Mouse (Mus musculus) embryonic facial prominence, embryonic 14.5 days (tissue): ENCODE results near the gene Ubap1. TPM values are rescaled to one million over a fixed set of nuclear protein-coding genes. Genes with fewer than 3 reads are reported as not detected.

Experiments
- ATAC-seq: fragments of 200-750 bp; cut with Nextera tagmentation; 2 replicates; pipeline ENCODE4 v1.8.0; 2017; ENCODE audit warnings: low read depth, moderate number of reproducible peaks, moderate TSS enrichment
- DNase-seq: peaks from one replicate; pipeline ENCODE4 v3.0.0-alpha.2; 2015; ENCODE audit warnings: low spot score
- H3K27ac ChIP-seq: fragments of 300-500 bp; sonication (generic); replicated peaks from 2 replicates; pipeline ENCODE4 v1.5.1; 2014; ENCODE audit warnings: low read depth, mild to moderate bottlenecking, low read length, moderate library complexity
- H3K27me3 ChIP-seq: fragments of 300-500 bp; sonication (generic); replicated peaks from 2 replicates; pipeline ENCODE4 v1.6.1; 2014; ENCODE audit warnings: low read length; ENCODE audit not compliant: control insufficient read depth, insufficient read depth
- H3K36me3 ChIP-seq: fragments of 300-500 bp; sonication (generic); 2 replicates; pipeline ENCODE4 v1.6.1; 2014; ENCODE audit warnings: low read length, mixed read lengths; ENCODE audit not compliant: control insufficient read depth, insufficient read depth
- H3K4me1 ChIP-seq: fragments of 300-500 bp; sonication (generic); 2 replicates; pipeline ENCODE4 v1.6.1; 2014; ENCODE audit warnings: antibody characterized with exemption, low read length; ENCODE audit not compliant: control insufficient read depth, insufficient read depth
- H3K4me2 ChIP-seq: fragments of 300-500 bp; sonication (generic); 2 replicates; pipeline ENCODE4 v1.6.1; 2014; ENCODE audit warnings: low read depth, mild to moderate bottlenecking, low read length, moderate library complexity, mixed read lengths
- H3K4me3 ChIP-seq: fragments of 300-500 bp; sonication (generic); 2 replicates; pipeline ENCODE4 v1.5.1; 2014; ENCODE audit warnings: low read depth, mild to moderate bottlenecking, low read length
- H3K9ac ChIP-seq: fragments of 300-500 bp; sonication (generic); 2 replicates; pipeline ENCODE4 v1.6.1; 2014; ENCODE audit warnings: low read depth, mild to moderate bottlenecking, low read length, moderate library complexity, mixed read lengths
- H3K9me3 ChIP-seq: fragments of 300-500 bp; sonication (generic); 2 replicates; pipeline ENCODE4 v1.6.1; 2016; ENCODE audit warnings: low read length; ENCODE audit not compliant: control insufficient read depth
- WGBS: fragments of 180-500 bp; shearing (Covaris S2); extraction: QIAGEN DNeasy Blood & Tissue Kit; methylation state at CpG from one replicate; pipeline ENCODE4 v1.1.7; 2014; 5-methylcytosine and 5-hydroxymethylcytosine counted together
- polyA plus RNA-seq: library from polyadenylated mRNA; unstranded; fragments of >200 nt; fragmentation: Nextera tagmentation; extraction: Ambion mirVana; gene quantifications from 2 replicates; pipeline ENCODE4 v1.2.1, GENCODE M21; 2014

The Ubap1 gene
- polyA plus RNA-seq, 1 experiment from 2014 or later: 44.8 TPM

- H3K4me3 ChIP-seq: no peak overlapping the region
- no peaks in the 10 kb centered on the region for H3K27me3 ChIP-seq
- DNase-seq (no peak), ATAC-seq (no peak)
- WGBS: 92% methylated on average over 4 of the region's 4 CpGs
- no peaks in the 10 kb centered on the region for H3K4me1 ChIP-seq
- H3K36me3 ChIP-seq: peaks cover 51% of the 10 kb centered on the region
- no peaks in the 10 kb centered on the region for H3K9me3 ChIP-seq
- H3K4me2 ChIP-seq: no peak overlapping the region
- no peak overlapping the region for H3K9ac ChIP-seq
- H3K27ac ChIP-seq: no peak overlapping the region
Observed at GRCm38 (mm10) chr4:41368198-41368597, 19.4 kb downstream of the Ubap1 start.

GRCm38 (mm10) chr4:41369702-41370437 lies 21.1 kb downstream of the Ubap1 start:
- no peaks in the 10 kb centered on the region for H3K4me1 ChIP-seq
- no peak overlapping the region for H3K27ac ChIP-seq
- no peak for ATAC-seq
- H3K9ac ChIP-seq: no peak overlapping the region
- H3K9me3 ChIP-seq: no peaks in the 10 kb centered on the region
- H3K4me2 ChIP-seq: no peak overlapping the region
- no peak overlapping the region for H3K4me3 ChIP-seq
- no peaks in the 10 kb centered on the region for H3K27me3 ChIP-seq
- DNase-seq: no peak
- 92% methylated on average over 9 of the region's 9 CpGs for WGBS
- peaks cover 62% of the 10 kb centered on the region for H3K36me3 ChIP-seq

- ATAC-seq (no peak), DNase-seq (no peak)
- Histone ChIP-seq H3K4me1 (no peaks in the 10 kb centered on the region), H3K27me3 (no peaks in the 10 kb centered on the region), H3K36me3 (peaks cover 88% of the 10 kb centered on the region), H3K4me2 (no peak overlapping the region), H3K4me3 (no peak overlapping the region), H3K9me3 (no peaks in the 10 kb centered on the region), H3K27ac (no peak overlapping the region), H3K9ac (no peak overlapping the region)
Observed at GRCm38 (mm10) chr4:41377567-41377966, 28.8 kb downstream of the Ubap1 start.

- peaks cover 77% of the 10 kb centered on the region for H3K36me3 ChIP-seq
- no peak for DNase-seq
- WGBS: 94% methylated on average over 5 of the region's 5 CpGs
- no peaks in the 10 kb centered on the region for H3K4me1 ChIP-seq
- no peak for ATAC-seq
- H3K4me3 ChIP-seq: no peak overlapping the region
- H3K27me3 ChIP-seq: no peaks in the 10 kb centered on the region
- H3K27ac ChIP-seq: no peak overlapping the region
- no peaks in the 10 kb centered on the region for H3K9me3 ChIP-seq
- no peak overlapping the region for H3K9ac ChIP-seq
- H3K4me2 ChIP-seq: no peak overlapping the region
Observed at GRCm38 (mm10) chr4:41381213-41381950, 32.6 kb downstream of the Ubap1 start.

- H3K4me2 ChIP-seq: no peak overlapping the region
- no peak overlapping the region for H3K27ac ChIP-seq
- no peaks in the 10 kb centered on the region for H3K4me1 ChIP-seq
- WGBS: 63% methylated on average over 1 of the region's 1 CpGs
- H3K36me3 ChIP-seq: peaks cover 67% of the 10 kb centered on the region
- H3K9ac ChIP-seq: no peak overlapping the region
- no peak for DNase-seq
- H3K9me3 ChIP-seq: no peaks in the 10 kb centered on the region
- H3K4me3 ChIP-seq: no peak overlapping the region
- no peak for ATAC-seq
- no peaks in the 10 kb centered on the region for H3K27me3 ChIP-seq
Observed at GRCm38 (mm10) chr4:41386412-41386975, 37.7 kb downstream of the Ubap1 start.

GRCm38 (mm10) chr4:41387755-41388469 lies 39.1 kb downstream of the Ubap1 start:
- ATAC-seq: no peak
- no peak for DNase-seq
- WGBS: 79% methylated on average over 7 of the region's 7 CpGs
- no peak overlapping the region for H3K27ac ChIP-seq
- no peaks in the 10 kb centered on the region for H3K4me1 ChIP-seq
- H3K9me3 ChIP-seq: no peaks in the 10 kb centered on the region
- H3K36me3 ChIP-seq: peaks cover 69% of the 10 kb centered on the region
- H3K9ac ChIP-seq: no peak overlapping the region
- H3K27me3 ChIP-seq: no peaks in the 10 kb centered on the region
- H3K4me3 ChIP-seq: no peak overlapping the region
- no peak overlapping the region for H3K4me2 ChIP-seq

GRCm38 (mm10) chr4:41388616-41389015 lies 39.8 kb downstream of the Ubap1 start:
- Histone ChIP-seq H3K4me3 (no peak overlapping the region), H3K27ac (no peak overlapping the region), H3K27me3 (no peaks in the 10 kb centered on the region), H3K9ac (no peak overlapping the region), H3K9me3 (no peaks in the 10 kb centered on the region), H3K4me2 (no peak overlapping the region), H3K4me1 (no peaks in the 10 kb centered on the region), H3K36me3 (peaks cover 71% of the 10 kb centered on the region)
- 78% methylated on average over 5 of the region's 5 CpGs for WGBS
- ATAC-seq (no peak), DNase-seq (no peak)

- no peaks in the 10 kb centered on the region for H3K9me3 ChIP-seq
- ATAC-seq (no peak), DNase-seq (no peak)
- no peak overlapping the region for H3K4me2 ChIP-seq
- H3K27me3 ChIP-seq: no peaks in the 10 kb centered on the region
- H3K4me3 ChIP-seq: no peak overlapping the region
- no peak overlapping the region; the same call in 1 of the 2 replicates for H3K9ac ChIP-seq
- H3K4me1 ChIP-seq: no peaks in the 10 kb centered on the region
- H3K36me3 ChIP-seq: peaks cover 71% of the 10 kb centered on the region
- 90% methylated on average over 5 of the region's 5 CpGs for WGBS
- H3K27ac ChIP-seq: no peak overlapping the region
Observed at GRCm38 (mm10) chr4:41389240-41389639, 40.4 kb downstream of the Ubap1 start.
